Mouse (Mus musculus) urinary bladder, postnatal 36 days (tissue): ENCODE data around the gene Zfp383.
A peak's percentile ranks its signal among the peaks of the same experiment; 100 is the strongest.
"Not testable (repeated sequence)": the region's sequence is repeated elsewhere in the genome, so short reads cannot be mapped to it uniquely, and the experiment has no call there.

Experiments used
- DNase-seq, 2 experiments: peaks; one replicate each; pipeline ENCODE4 v3.0.0; 2022; ENCODE audit warnings: low spot score in 2 of 2, mixed read lengths in 1 of 2

The Zfp383 gene

DNA sequence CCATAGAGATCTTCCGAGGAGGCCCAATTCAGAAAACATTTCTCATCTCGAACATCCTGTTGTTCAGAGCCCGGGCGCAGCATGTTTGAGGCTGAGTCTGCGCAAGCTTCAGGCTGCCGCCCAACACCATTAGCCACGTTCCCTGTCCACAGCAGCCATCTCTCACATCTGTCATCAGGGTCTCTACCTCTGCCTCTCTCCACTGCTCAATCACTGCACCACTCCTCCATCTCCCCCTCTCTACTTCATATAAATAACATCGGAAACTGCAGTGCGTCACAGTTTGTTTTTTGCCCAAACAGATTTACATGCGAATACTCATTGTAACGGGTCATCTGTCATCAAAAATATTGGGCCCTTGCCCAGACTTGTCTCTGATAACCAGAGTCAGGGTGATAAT lies 33.0 kb downstream of the Zfp383 start:
- no peak for DNase-seq

DNA sequence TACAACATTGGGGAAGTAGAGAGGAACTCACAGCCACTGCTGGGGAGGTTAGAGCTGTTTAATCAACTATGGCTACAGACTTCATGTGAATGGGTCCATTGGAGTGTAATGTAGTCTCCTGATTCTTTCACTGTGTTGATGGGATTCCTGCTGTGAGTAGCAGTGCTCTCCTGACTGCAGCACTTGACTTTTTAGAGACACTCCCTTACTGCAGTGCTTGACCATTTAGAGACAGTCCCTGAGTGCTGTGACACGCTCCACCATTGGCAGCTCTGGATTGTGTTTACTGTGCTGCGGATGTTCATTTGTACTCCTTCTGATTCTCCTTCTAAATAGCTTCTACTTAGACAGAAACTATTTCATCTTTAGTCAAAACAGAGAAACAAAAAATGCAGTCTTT lies 34.7 kb downstream of the Zfp383 start:
- DNase-seq: no peak

DNA sequence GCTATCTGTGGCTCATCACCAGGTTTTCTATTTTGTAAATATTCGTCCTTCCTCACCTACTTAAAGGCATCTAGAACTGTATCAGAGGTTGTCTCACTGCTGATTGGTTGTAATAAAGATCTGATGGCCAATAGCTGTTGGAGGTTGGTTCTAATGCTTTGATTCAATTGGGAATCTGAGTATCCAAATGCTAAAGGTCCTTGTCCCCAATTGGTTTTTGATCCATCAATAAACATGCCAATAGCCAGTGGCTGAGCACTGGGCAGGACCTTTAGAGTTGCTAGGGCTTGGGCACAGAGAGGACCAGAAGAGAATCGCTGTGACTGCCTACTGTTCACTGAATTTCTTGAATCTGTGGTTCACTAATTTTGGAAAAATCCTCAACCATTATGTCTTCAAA lies 35.7 kb downstream of the Zfp383 start:
- DNase-seq: no peak

DNA sequence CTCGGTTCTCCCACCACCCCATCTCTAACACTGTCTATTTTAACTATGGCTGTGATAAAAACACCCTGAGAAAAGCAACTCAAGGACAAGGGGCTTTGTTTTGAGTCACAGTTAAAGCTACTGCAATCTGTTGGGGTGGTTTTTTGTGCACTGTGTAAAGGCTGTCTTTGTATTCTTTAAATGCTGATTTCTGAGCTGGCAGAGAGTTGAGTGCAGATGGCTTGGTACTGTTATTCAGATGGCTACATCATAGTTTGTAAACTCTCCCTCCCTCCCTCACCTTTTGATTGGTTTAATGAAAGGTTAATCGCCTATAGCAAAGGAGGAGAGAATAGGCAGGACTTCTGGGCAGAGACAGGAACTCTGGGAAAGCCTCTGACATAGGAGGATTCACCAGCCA lies 36.2 kb downstream of the Zfp383 start:
- no peak for DNase-seq

DNA sequence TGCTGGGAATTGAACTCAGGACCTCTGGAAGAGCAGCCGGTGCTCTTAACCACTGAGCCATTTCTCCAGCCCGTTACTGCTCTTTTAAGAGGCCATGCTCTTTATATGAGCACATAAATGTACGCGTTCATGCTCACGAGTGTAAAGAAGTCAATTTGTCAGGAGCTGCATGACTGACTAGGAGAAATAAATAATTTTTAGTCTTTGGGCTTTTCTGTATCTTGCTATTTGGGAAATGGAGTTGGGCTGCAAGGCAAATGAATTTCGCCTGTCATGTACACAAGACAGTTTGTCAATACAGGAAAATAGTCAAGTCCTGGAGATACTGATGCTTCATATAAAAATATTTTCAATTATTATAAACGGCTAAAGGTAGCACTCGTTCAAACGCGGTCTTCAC lies 45.1 kb downstream of the Zfp383 start:
- DNase-seq: no peak

DNA sequence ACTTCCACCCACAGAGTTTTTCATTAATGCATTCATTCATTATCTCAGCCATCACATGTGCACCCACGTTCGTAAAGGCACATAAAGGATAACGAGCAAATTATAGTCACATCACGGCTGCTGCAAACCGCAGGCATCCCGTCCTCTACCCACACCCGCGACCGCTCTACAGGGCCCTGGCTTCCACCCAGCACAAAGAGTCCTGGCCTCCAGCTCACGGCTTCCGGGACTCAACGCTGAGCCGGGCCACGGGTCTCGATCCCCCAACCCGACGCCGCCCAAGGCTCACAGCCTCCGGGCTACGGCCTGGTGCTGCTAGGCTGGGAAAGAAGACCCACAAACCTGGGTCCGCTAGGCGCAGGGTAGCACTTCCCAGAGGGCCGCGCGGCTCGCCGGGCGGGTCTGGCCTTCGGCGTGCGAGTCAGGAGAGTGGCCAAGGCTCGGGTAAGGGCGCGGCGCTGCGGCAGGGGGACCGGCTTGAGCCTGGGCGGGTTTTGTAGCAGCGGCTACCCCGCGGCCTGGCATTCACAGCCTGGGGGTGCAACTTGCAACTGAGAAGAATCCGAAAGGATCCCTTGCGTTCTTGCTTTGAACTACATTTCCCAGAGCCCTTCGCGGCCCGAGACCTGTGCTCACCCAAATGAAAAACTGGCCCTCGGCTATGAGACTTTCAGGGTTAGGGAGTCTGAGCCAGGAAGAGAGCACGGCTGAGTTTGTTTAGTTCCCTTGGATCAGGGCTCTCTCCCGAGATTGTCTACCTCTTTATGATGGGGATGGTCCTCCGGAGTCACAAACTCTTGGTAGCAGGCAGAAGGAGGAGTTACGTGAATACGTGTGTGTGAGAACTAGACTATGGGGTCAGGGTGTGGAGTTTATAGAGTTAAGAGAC lies 45.7 kb downstream of the Zfp383 start, which contains the start of gene Zfp74:
Zfp74 (minus strand) TSS at position 577 of the 889 bp plus-strand sequence.
- peak; percentile 70 to 78 for DNase-seq

DNA sequence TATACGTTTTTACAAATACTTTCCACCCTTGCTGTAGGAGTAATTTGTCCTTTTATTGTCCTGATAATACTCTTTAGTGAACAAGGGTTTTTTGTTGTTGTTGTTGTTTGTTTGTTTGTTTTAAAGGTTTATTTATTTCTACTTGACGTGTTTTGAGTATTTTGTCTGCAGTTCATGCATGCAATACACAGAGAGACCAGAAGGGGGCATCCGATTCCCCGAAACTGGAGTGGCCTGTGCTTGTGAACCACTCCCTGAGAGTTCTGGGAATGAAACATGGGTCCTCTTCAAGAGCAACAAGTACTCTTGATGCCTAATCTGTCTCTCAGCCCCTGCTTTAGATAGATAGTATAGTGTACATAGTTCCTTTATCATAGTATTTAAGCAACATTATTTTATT lies 46.7 kb downstream of the Zfp383 start:
- DNase-seq: peak in 1 of 2 experiments; percentile 27

DNA sequence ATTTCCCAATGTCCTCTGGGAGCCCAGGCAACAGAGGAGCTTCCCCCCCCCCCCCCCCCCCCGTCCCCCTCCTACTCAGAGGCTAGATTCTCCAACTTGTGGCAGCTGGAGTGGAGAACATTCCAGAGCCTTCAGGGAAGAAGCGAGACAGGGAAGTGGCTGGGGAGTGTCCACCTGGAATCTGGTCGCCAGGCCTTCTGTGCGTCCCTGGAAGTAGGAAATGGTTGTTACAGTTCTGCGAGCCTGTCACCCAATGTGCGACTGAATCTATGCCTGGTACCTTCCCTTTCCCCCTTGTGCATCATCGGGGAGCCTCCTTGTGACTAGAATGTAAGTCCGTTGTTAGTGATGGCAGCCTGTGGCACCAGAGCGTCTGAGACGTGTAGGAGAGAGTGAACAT lies 48.2 kb downstream of the Zfp383 start:
- DNase-seq: no peak

DNA sequence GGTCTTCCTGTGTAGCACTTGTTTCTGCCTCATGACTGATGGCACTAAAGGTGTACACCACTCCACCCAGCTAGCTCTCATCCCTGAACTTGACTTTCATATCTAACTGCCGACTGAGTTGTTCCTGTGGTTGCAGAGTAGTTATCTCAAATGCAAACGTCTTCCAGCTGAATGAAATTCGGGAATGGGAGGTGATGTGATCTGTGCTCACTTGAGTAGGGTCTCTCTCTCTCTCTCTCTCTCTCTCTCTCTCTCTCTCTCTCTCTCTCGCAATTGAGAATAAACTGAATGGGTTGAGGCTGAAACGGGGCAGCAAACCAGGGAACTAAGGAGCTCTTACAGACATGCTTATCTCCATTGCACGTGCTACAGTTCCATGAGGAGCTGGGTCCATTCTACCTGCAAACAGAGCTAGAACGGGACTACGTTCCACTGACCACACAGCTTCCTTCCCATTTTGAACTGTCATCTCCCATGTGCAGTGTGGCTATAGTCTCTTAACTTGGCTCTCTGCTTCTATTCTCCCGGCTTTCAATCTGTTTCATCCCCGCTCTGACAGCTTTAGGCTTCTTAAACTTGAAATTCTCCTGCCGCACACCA lies 50.2 kb downstream of the Zfp383 start:
- no peak for DNase-seq

DNA sequence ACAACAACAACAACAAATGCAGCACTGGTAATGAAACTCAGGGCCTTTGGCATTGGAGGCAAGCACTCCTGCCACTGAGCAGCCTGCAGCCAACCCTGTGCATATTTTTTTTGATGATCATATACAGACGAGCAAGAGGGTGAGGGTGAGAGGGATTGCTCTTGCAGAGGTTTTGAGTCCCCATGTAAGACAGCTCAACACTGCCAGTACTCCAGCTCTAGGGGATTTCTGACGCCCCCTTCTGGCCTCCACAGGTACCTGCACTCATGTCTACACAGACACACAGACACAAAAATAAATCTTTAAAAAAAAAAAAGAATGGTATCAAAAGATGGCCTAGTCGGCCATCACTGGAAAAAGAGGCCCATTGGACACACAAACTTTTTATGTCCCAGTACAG lies 51.0 kb downstream of the Zfp383 start:
- no peak for DNase-seq

DNA sequence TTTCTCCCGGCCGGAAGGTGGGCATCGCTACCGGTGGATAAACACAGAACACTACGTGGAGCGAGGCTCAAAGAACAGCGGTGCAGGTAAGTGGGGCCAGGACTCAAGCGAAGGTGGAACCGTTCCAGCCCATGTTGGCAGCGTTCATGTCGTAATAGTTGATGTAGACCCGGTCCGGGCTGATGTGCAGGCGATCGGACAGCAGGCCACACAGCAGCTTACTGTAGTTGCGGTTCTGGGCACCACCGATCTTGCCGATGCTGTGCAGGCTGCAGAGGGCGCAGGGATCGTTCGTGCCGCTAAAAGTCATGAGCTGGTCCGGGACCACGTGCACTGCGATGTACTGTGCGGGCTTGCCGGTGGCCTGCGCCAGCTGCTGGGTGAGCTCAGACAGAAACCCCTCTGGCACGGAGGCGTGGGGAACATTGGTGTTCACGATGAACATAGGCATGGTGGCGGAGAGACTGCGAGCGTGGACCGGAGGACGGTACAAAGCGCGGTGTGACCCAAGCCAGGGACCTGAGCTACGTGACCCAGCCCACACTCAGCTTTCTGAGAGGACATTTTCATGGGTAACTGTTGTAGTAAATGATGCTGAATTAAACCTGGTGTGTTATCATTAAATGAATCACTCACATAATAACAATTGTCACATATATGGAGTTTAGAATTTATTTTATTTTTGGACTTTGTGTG lies 57.2 kb downstream of the Zfp383 start:
- DNase-seq: not testable (repeated sequence)
